Mouse (Mus musculus): ENCODE results near the gene Rnase4. TPM values are rescaled to one million over a fixed set of nuclear protein-coding genes. Genes with fewer than 3 reads are reported as not detected.

The Rnase4 gene
- total RNA-seq, 2 experiments from 2014 or later = 14.6 to 15.4 TPM

- H3K27ac ChIP-seq = no peak overlapping the region
- H3K4me3 ChIP-seq = no peak overlapping the region
- peak; percentile 35 for TF ChIP-seq CTCF (IDR thresholded peaks at IDR 0.05)
- DNase-seq (ENCODE audit: extremely low spot score in 1 of 2, low spot score in 2 of 2) = no peak
- intact Hi-C loops (cut with DNase I) = loop anchor here (10.0 kb wide), 2 partner anchors 1205 to 1895 kb away; partner anchors contain the start of gene Naa30
Measured at GRCm38 (mm10) chr14:51069617-51070016, 21.3 kb upstream of the Rnase4 start.

DNA sequence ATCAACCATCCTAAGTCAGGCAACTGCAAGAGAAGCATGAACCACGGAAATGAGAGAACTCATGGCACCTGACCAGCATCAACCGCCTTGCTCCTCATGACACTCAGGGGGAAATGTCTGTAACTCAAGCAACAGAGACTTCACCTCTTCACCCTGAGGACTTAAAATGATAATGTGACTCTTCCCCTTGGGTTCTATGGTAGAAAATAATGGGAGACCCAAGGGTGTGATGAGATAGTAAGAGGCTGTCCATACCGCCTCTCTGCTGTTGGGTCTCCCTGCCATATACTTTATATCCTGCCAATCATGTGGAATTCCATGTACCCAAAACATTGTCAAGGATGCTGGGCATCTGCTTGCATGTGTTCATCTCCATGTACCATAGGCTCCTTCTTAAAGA is 16.5 kb upstream of the Rnase4 start, which contains the start of gene Olfr750:
Olfr750 (minus strand) TSS at position 101 of the 400 bp plus-strand sequence.
- no peak for TF ChIP-seq CTCF (IDR thresholded peaks at IDR 0.05)
- H3K4me3 ChIP-seq = no peak within 1 kb of the TSS
- intact Hi-C loops (cut with DNase I) = no loop called here
- no peak within 1 kb of the TSS for H3K27ac ChIP-seq
- no peak for DNase-seq (ENCODE audit: extremely low spot score in 1 of 2, low spot score in 2 of 2)

GRCm38 (mm10) chr14:51079180-51079579 is 11.7 kb upstream of the Rnase4 start:
- no peak overlapping the region for H3K4me3 ChIP-seq
- TF ChIP-seq CTCF (IDR thresholded peaks at IDR 0.05) = no peak
- intact Hi-C loops (cut with DNase I) = no loop called here
- no peak for DNase-seq (ENCODE audit: extremely low spot score in 1 of 2, low spot score in 2 of 2)
- no peak overlapping the region for H3K27ac ChIP-seq

GRCm38 (mm10) chr14:51081035-51081434 is 9.8 kb upstream of the Rnase4 start:
- no peak for DNase-seq (ENCODE audit: extremely low spot score in 1 of 2, low spot score in 2 of 2)
- H3K4me3 ChIP-seq = no peak overlapping the region
- H3K27ac ChIP-seq = no peak overlapping the region
- intact Hi-C loops (cut with DNase I) = loop anchor here (10.0 kb wide), 1 partner anchor 1296 kb away; the partner anchor contains the start of gene Armh4
- no peak for TF ChIP-seq CTCF (IDR thresholded peaks at IDR 0.05)

GRCm38 (mm10) chr14:51082599-51083581 is 8.0 kb upstream of the Rnase4 start:
- peak overlapping the region; percentile 76 for H3K27ac ChIP-seq
- intact Hi-C loops (cut with DNase I) = loop anchor here (10.0 kb wide), 1 partner anchor 1298 kb away; the partner anchor contains the start of gene Armh4
- peak overlapping the region; percentile 73 for H3K4me3 ChIP-seq
- no peak for TF ChIP-seq CTCF (IDR thresholded peaks at IDR 0.05)
- peak; percentile 67 to 70 for DNase-seq (ENCODE audit: extremely low spot score in 1 of 2, low spot score in 2 of 2)

- no peak for DNase-seq (ENCODE audit: extremely low spot score in 1 of 2, low spot score in 2 of 2)
- intact Hi-C loops (cut with DNase I) = loop anchor here (10.0 kb wide), 1 partner anchor 1299 kb away; the partner anchor contains the start of gene Armh4
- no peak for TF ChIP-seq CTCF (IDR thresholded peaks at IDR 0.05)
- Histone ChIP-seq H3K27ac (no peak overlapping the region), H3K4me3 (peak overlapping the region; percentile 73)
Measured at GRCm38 (mm10) chr14:51083805-51084204, 7.1 kb upstream of the Rnase4 start.

DNA sequence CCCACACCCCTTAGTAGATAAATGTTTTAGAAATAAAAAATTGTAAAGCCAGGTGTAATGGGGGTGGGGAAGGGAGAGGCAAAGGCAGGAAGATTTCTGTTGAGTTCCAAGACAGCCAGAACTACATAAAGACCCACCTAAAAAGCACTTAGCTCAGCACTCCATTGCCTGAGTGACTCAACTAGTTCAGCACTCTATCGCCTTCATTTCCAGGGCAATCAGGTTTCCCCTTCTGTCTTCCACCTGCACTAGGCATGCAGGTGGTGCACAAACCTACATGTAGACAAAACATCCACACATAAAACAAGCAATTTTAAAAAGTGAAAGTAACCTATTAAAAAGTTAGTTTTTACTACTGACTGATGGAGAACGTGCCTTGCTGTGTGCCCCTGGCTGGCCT is 5.8 kb upstream of the Rnase4 start:
- intact Hi-C loops (cut with DNase I) = loop anchor here (10.0 kb wide), 1 partner anchor 1300 kb away; the partner anchor contains the start of gene Armh4

GRCm38 (mm10) chr14:51085911-51086310 is 5.0 kb upstream of the Rnase4 start:
- H3K4me3 ChIP-seq = no peak overlapping the region
- H3K27ac ChIP-seq = no peak overlapping the region
- no peak for DNase-seq (ENCODE audit: extremely low spot score in 1 of 2, low spot score in 2 of 2)
- TF ChIP-seq CTCF (IDR thresholded peaks at IDR 0.05) = no peak
- intact Hi-C loops (cut with DNase I) = loop anchor here (10.0 kb wide), 1 partner anchor 1301 kb away; the partner anchor contains the start of gene Armh4

More for the DNA sequence above, 5.8 kb upstream of the Rnase4 start:
- DNase-seq (ENCODE audit: extremely low spot score in 1 of 2, low spot score in 2 of 2) = no peak
- Histone ChIP-seq H3K27ac (no peak overlapping the region), H3K4me3 (no peak overlapping the region)
- no peak for TF ChIP-seq CTCF (IDR thresholded peaks at IDR 0.05)

- Histone ChIP-seq H3K4me3 (peak overlapping the region; percentile 67), H3K27ac (peak overlapping the region; percentile 45; the same call in 1 of the 2 replicates)
- no peak for DNase-seq (ENCODE audit: extremely low spot score in 1 of 2, low spot score in 2 of 2)
- intact Hi-C loops (cut with DNase I) = loop anchor here (2.0 to 10.0 kb wide), 3 partner anchors 157 to 1303 kb away; partner anchors contain the start of genes Armh4, Ccnb1ip1, Parp2 and Pip4p1
- no peak for TF ChIP-seq CTCF (IDR thresholded peaks at IDR 0.05)
Measured at GRCm38 (mm10) chr14:51087762-51088161, 3.1 kb upstream of the Rnase4 start.

- Histone ChIP-seq H3K4me3 (peak overlapping the region; percentile 67), H3K27ac (peak overlapping the region; percentile 68)
- no peak for TF ChIP-seq CTCF (IDR thresholded peaks at IDR 0.05)
- DNase-seq (ENCODE audit: extremely low spot score in 1 of 2, low spot score in 2 of 2) = peak; percentile 82 to 88
- intact Hi-C loops (cut with DNase I) = loop anchor here (2.0 to 10.0 kb wide), 3 partner anchors 158 to 1304 kb away; partner anchors contain the start of genes Armh4, Ccnb1ip1, Parp2 and Pip4p1
Measured at GRCm38 (mm10) chr14:51088166-51088969, 2.5 kb upstream of the Rnase4 start.

All from left cerebral cortex, adult 2 months (tissue).